Mouse (Mus musculus): ENCODE measurements at regions not wholly inside any gene's neighbourhood (a gene's known extent, or its start where the extent isn't known, plus 50 kb on each side); places are given as distances from the start of the nearest gene placed in this dataset.

GRCm38 (mm10) chr4:119052537-119052936 lies 56.0 kb upstream of the Slc2a1 start:
- TF ChIP-seq CTCF (IDR thresholded peaks at IDR 0.05; ENCODE audit: low read depth, low read length), result no peak
- no peak for TF ChIP-seq TAL1 (conservative IDR thresholded peaks at IDR 0.05; ENCODE audit: low read depth, low read length)
- TF ChIP-seq GATA1 (IDR thresholded peaks at IDR 0.05; ENCODE audit: borderline replicate concordance, low read length), result no peak
